Mouse (Mus musculus) fibroblast of lung, adult 2 months (primary cell): Measurements from ENCODE around the gene Olfr522.

Experiments used
- DNase-seq: peaks from one replicate; pipeline ENCODE4 v3.0.0-alpha.2; 2011; ENCODE audit warnings: low read depth

Gene Olfr522

DNA sequence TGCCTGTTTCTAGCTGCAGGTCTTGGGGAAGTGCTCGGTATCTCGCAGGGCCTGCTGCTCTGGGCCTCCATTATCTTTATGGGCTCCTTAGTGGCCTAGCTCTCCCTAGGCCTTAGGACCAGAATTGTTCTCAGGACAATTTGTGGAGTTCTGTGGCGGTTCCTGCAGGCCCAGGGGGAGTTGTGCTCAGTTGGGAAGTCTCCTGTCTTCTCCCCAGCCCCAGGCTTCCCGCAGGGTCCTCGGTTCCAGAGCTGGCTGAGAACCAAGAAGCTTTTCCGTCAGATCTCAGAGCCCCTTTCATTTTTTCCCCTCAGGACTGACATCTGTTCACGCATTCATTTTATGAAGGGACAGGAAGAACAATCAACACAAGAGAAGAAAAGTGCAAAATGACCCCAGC is at the start of gene Olfr522:
Gene Olfr522, minus strand, starts transcription at position 101 of the 400 bp plus-strand sequence.
- DNase-seq: no peak

- DNase-seq: no peak
Measured at GRCm38 (mm10) chr7:140213841-140214240, 49.3 kb upstream of the Olfr522 start.

DNA sequence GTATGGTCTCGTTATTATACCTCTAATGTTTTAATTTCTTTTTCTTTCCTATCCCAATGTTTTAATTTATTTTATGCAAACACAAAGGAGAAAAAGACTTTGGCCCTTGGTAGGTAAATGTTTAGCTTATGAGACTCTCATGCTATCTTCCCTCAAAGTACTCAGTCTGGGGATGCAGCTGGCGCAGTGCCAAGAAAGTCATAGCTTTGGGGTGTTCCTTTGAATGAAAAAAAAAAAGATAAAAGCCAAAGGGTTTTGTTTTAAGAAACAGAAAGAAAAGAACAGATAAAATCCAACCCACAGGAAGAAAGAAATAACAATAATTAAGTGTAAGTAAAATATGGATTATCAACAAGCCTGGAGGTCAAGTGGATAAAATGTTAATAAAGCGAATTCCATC is 44.1 kb upstream of the Olfr522 start:
- DNase-seq: no peak

- DNase-seq: no peak
Measured at GRCm38 (mm10) chr7:140208153-140208552, 43.6 kb upstream of the Olfr522 start.

DNA sequence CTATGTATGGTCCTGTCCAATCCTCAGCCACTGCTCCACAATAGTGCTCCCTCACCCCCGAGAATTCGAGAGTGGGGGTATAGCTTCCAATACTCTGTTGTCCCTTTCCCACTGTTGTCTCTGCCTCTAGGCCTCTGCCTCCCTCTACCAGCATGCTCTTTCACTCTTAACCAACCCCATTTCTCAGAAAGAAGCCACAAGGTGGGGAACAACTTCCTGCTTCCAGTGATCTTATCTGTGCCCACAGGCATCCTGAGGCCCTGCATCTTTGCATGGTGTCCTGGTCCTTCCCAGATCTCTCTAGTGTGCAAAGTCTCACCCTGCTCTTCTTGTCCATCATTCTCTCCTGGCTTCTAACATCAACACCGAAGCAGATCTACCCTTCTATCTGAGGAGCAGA is 42.3 kb upstream of the Olfr522 start:
- no peak for DNase-seq

DNA sequence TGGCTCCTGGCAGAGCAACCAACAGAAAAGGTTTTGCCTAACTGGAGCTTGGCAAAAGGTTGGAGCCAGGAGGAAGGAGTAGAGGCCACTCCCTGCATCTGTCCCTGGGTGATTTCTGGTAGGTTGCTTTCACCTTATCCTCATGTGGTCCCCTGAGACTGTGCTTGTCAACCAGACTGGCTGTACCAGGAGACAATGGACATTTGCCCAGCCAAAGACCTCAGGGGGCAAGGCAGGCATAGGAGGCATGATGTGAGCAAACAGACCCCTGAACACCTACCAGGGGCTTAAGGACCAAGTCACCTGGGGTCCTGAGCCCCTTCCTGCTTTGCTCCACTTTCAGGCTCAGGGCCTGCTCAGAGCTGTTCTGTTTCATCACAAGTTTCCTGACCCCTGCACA is 41.3 kb upstream of the Olfr522 start, which contains the start of gene Olfr524:
Gene Olfr524, minus strand, starts transcription at position 101 of the 400 bp plus-strand sequence.
- DNase-seq: no peak

DNA sequence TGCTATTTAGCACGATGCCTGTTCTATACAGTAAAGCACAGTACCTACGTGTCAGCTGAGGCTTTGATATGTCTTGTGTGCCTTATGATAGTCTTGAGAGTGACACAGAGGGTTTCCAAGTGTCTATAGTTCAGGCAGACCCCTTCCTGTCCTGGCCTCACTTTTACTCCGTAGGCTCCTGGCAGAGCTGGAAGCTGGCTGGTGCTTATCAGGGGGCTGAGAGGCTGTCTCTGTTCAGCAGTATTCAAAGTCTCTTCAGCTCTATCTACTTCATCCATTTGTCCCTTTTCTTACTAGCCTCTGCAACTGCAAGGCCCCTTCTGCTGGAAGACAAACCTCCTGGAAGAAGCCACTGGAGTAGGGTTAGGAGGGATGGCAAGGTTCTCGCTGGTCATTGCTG is 36.5 kb upstream of the Olfr522 start:
- DNase-seq: no peak

DNA sequence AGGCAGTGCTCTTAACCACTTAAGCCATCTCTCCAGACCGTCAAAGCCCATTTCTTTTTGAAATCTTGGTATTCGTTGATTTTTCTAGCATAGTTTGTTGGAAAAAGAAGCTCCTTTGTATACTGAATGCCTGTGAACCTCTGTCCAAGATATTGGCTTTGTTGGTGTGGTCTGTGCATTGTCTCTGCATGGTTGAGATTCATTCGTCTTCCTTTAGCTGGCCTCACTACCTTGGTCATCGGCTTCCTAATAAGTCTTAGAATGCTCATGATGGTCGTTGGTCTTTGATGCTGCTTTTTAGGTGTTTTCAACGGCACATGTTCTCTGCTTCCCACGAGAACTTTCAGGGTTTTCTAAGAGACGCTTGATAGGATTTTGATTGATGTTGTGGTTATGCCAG is 31.4 kb upstream of the Olfr522 start:
- no peak for DNase-seq

GRCm38 (mm10) chr7:140194031-140194430 is 29.5 kb upstream of the Olfr522 start:
- DNase-seq: no peak

- no peak for DNase-seq
Measured at GRCm38 (mm10) chr7:140192851-140193250, 28.3 kb upstream of the Olfr522 start.

DNA sequence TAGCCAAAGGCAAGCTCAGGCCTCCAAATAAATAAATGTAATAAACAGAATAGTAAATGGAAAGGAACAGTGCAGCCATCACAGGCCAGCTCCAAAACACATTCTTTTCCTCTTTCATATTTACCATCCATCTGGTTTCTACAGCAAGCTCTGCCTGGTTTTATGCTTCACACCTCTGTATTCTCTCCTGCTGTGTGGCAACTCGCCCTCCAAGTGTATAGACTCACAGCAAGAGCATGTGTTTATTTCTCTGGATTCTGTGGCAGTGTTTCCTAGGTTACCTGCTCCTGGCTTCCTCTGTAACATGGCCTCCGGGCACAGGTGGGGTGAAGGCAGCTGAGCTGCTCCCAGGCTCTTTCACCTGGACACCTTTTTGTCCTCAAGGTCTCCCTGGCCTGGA is 27.9 kb upstream of the Olfr522 start:
- DNase-seq: no peak

DNA sequence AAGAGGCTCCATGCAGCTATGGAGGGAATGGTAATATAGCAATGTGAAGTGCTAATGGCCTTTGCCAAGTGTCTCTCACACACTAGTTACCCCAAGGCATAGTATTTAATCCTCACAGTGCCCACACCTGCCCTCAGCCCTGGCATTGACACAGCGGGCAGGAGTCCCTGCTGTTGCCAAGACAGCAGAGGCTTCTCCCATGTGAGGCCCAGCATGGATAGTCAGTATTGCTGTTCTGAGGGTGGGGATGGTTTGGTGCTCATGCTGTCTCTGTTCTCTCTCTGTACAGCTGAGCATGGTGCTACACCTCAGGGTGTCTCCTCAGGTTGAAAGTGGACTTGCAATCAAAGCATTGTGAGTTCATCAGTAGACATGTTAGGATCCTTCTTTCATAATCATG is 25.9 kb upstream of the Olfr522 start:
- DNase-seq: no peak

DNA sequence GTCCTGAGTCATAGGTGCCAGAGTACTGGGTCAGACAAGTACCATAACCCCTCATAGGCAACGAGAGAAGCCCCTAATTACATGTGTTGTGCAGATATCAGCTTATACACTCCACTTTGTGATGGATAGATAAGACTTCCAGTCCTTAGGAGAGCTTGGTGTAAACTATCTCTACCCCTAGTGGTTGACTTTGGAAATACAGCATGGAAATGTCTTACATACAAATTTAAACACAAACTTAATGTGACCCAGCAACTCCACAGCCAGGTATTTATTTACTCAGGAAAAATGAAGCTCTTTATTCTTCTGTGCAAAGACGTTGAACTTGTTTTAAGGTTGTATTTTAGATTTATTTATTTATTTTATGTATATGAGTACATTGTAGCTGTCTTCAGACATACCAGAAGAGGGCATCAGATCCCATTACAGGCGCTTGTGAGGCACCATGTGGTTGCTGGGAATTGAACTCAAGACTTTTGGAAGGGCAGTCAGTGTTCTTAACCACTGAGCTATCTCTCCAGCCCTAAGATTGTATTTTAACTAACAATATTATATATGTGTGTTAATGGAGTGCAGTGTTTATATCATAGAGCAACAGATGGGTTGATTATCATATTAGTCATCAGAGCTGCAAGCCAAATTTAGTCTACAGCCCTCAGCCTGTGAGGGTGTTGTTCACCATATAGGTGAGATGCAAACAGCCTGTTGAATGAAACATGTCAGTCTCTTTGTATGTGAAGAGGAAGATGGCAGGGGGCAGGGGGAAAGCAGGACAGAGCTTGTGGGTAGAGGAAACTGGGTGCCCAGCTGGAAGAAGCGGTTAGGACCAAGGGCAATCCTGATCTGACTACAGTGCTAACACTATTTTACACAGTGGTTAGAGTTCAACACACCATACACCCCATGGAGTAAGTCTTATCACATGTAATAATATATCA is 24.1 kb upstream of the Olfr522 start:
- DNase-seq: no peak

GRCm38 (mm10) chr7:140187721-140188390 is 23.3 kb upstream of the Olfr522 start:
- DNase-seq: no peak

DNA sequence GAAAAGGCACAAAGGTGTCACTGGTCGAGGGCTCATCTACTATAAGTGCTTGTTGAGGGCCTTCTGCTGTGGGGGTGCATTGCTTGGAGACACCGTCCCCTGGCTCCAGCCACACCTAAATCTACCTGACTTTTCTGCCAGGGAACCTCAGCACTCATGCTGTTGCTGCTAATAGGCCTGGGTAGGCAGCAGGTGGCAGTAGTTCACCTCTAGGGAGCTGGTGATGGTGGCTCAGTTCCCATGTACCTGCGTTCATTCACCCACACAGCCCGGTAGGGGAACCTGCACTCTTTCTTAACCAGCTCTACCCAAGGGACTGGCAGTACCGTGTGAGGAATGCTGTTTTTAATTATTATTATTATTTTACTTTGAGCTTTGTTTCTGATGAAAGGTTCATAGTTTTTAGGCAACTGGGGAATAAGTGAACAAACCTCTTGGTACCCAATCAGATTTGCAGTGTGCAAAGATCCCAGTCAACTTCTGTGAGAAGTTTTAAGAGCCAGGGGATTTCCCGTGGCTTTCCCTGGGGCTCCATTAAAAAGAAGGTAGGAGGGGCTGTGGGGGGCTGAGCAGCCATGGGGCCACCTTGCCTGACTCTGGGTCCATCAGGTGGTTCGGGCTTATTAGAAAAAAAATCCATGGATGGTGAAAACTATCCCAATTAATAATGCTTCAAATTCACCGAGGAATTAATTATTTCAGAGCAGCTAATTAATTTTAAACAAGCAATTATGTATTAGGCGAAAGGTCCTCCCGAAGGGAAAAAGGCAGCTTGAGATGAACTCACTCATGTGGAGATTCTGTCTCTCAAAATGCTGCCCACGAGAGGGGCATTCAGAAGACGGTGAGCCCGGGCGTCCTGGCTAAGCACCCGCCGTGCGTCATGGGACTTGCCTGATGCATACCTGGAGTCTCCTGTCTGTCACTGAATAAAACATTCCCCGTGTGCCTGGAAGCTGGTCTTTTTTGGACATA is 22.4 kb upstream of the Olfr522 start:
- DNase-seq: no peak

DNA sequence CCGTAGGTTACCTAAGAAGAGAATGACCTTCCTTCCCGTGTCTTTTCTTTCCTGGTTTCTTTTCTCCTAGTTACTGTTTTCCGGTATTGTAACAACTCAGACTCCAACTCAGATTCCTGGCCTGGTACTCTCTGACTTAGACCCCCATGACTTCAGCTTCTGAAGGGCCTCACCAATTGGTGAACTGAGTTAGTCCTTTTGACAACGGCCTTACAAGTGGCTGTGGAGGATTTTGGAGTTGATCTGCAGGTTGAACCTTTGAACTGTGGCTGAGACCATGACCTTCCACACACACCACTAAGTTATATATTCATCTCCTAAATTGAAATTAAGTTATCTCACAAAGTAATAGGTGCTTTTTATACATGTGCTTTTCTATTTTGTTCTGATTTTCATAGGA is 19.6 kb upstream of the Olfr522 start:
- DNase-seq: no peak

GRCm38 (mm10) chr7:140180692-140181091 is 16.1 kb upstream of the Olfr522 start:
- DNase-seq: no peak

GRCm38 (mm10) chr7:140179176-140179575 is 14.6 kb upstream of the Olfr522 start:
- no peak for DNase-seq

GRCm38 (mm10) chr7:140172936-140173335 is 8.4 kb upstream of the Olfr522 start, which contains the start of gene Olfr523:
Olfr523 (plus strand) TSS chr7:140173217.
- no peak for DNase-seq

- no peak for DNase-seq
Measured at GRCm38 (mm10) chr7:140170863-140171262, 6.3 kb upstream of the Olfr522 start.

DNA sequence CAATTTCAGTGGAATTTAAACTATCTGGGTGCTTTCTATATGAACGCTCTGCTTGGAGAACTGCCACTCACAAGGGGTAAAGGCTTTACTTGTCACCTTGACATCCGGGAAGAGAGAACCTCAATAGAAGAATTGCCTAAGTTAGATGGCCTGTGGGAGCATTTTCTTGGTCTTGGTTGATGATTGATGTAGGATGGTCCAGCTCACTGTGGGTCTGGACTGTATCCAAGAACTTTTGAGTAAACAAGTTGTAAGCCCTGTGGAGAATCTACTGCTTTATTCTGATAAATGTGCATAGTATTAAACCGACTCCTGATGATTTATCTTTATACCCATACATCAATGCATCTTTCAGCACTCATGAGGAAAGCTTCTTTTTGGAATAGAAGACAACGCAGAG is 4.8 kb upstream of the Olfr522 start:
- DNase-seq: no peak

DNA sequence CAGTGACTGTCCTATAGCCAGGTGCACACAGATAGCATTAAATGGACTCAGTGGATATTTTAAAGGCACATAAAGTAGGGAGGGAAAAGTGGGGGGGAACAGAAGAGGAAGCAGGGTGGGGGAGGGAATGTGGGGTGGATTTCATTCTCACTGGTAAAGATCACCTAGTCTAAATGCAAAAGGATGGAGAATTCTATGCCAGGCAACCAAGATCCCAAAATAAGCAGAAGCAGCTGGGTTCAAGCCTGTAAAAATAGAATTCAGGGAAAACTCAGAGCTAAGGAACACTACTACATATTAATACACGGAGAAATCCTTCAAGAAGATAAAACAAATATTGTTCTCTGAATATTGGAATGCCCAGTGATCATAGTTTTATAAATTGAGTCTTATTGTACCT is 3.4 kb upstream of the Olfr522 start:
- no peak for DNase-seq
